Mouse (Mus musculus): Measurements from ENCODE around the gene Fam193a. TPM values are rescaled to one million over a fixed set of nuclear protein-coding genes. Genes with fewer than 3 reads are reported as not detected.
A peak's percentile ranks its signal among the peaks of the same experiment; 100 is the strongest.

The Fam193a gene
- polyA plus RNA-seq, 1 experiment from 2014 or later: 7.3 TPM

GRCm38 (mm10) chr5:34489418-34489787 is 119.7 kb downstream of the Fam193a start:
- ATAC-seq (replicated peaks; ENCODE audit: extremely low read depth, insufficient read depth, low FRiP score): no peak
- Histone ChIP-seq H3K36me3 (ENCODE audit: control insufficient read depth, insufficient read depth) (peaks cover 13% of the 10 kb centered on the region; the same call in 1 of the 2 replicates), H3K27me3 (ENCODE audit: control insufficient read depth, insufficient read depth, low read length) (no peaks in the 10 kb centered on the region), H3K9me3 (replicated peaks; ENCODE audit: control insufficient read depth, low read length) (no peaks in the 10 kb centered on the region), H3K9ac (ENCODE audit: low read length) (no peak overlapping the region), H3K4me2 (ENCODE audit: low read depth, low read length) (no peak overlapping the region), H3K27ac (ENCODE audit: low read length) (no peak overlapping the region), H3K4me1 (ENCODE audit: control insufficient read depth, insufficient read depth, low read length) (no peaks in the 10 kb centered on the region; the same call in 1 of the 2 replicates), H3K4me3 (ENCODE audit: low read length) (no peak overlapping the region)
- WGBS: 82% methylated on average over 3 of the region's 3 CpGs

DNA sequence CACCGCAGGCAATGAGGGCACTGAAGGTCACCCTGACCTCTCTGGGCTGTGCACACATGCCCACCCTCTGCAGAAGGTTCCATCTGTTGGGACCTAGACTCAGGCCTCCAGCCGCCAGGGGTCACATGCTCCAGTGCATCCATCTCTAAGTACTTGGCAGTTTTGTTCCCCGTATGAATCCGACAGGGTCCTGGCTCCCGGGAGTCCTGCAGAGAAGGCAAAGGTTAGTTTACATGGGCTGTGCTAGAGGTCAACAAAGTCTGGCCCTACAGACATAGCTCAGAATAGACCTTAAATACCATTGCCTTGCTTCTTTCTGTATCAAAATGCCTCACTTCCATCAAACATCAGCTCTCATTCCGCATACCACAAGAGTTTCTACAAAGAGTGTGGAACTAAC is 127.0 kb downstream of the Fam193a start:
- no peaks in the 10 kb centered on the region for H3K27me3 ChIP-seq (ENCODE audit: control insufficient read depth, insufficient read depth, low read length)
- no peak overlapping the region for H3K4me3 ChIP-seq (ENCODE audit: low read length)
- H3K4me2 ChIP-seq (ENCODE audit: low read depth, low read length): no peak overlapping the region
- no peak for ATAC-seq (replicated peaks; ENCODE audit: extremely low read depth, insufficient read depth, low FRiP score)
- no peak overlapping the region for H3K9ac ChIP-seq (ENCODE audit: low read length)
- no peaks in the 10 kb centered on the region for H3K4me1 ChIP-seq (ENCODE audit: control insufficient read depth, insufficient read depth, low read length)
- no peaks in the 10 kb centered on the region for H3K9me3 ChIP-seq (replicated peaks; ENCODE audit: control insufficient read depth, low read length)
- peaks cover 8% of the 10 kb centered on the region for H3K36me3 ChIP-seq (ENCODE audit: control insufficient read depth, insufficient read depth)
- no peak overlapping the region for H3K27ac ChIP-seq (ENCODE audit: low read length)
- 73% methylated on average over 6 of the region's 6 CpGs for WGBS

GRCm38 (mm10) chr5:34500886-34501285 is 131.2 kb downstream of the Fam193a start:
- H3K9me3 ChIP-seq (replicated peaks; ENCODE audit: control insufficient read depth, low read length): no peaks in the 10 kb centered on the region
- no peak overlapping the region for H3K4me3 ChIP-seq (ENCODE audit: low read length)
- peaks cover 11% of the 10 kb centered on the region for H3K36me3 ChIP-seq (ENCODE audit: control insufficient read depth, insufficient read depth)
- H3K27ac ChIP-seq (ENCODE audit: low read length): no peak overlapping the region
- no peak for ATAC-seq (replicated peaks; ENCODE audit: extremely low read depth, insufficient read depth, low FRiP score)
- H3K4me2 ChIP-seq (ENCODE audit: low read depth, low read length): no peak overlapping the region
- H3K9ac ChIP-seq (ENCODE audit: low read length): no peak overlapping the region
- H3K4me1 ChIP-seq (ENCODE audit: control insufficient read depth, insufficient read depth, low read length): no peaks in the 10 kb centered on the region
- H3K27me3 ChIP-seq (ENCODE audit: control insufficient read depth, insufficient read depth, low read length): no peaks in the 10 kb centered on the region
- 53% methylated on average over 5 of the region's 5 CpGs for WGBS

DNA sequence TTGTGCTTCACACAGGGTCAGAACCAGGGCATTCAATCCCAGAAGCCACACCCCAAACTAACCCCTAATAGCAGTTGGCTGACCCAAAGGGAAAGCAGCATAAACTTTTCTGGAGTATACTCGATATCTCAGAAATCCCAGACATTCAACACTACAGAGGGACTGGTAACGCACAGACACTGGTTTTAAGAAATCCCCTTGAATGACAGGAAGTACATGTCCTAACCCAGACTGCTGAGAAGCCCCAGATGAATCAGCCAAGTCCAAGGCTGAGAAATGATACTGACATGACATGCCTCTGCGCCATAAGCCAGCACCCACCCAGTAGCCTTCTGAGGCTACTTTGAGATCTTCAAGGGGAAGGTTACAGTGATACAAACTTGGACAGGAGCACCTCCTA is 131.9 kb downstream of the Fam193a start:
- Histone ChIP-seq H3K4me3 (ENCODE audit: low read length) (no peak overlapping the region), H3K27ac (ENCODE audit: low read length) (no peak overlapping the region), H3K36me3 (ENCODE audit: control insufficient read depth, insufficient read depth) (peaks cover 9% of the 10 kb centered on the region; the same call in 1 of the 2 replicates), H3K4me2 (ENCODE audit: low read depth, low read length) (no peak overlapping the region), H3K9ac (ENCODE audit: low read length) (no peak overlapping the region), H3K4me1 (ENCODE audit: control insufficient read depth, insufficient read depth, low read length) (no peaks in the 10 kb centered on the region), H3K9me3 (replicated peaks; ENCODE audit: control insufficient read depth, low read length) (no peaks in the 10 kb centered on the region), H3K27me3 (ENCODE audit: control insufficient read depth, insufficient read depth, low read length) (no peaks in the 10 kb centered on the region)
- WGBS: 70% methylated on average over 3 of the region's 3 CpGs
- no peak for ATAC-seq (replicated peaks; ENCODE audit: extremely low read depth, insufficient read depth, low FRiP score)

DNA sequence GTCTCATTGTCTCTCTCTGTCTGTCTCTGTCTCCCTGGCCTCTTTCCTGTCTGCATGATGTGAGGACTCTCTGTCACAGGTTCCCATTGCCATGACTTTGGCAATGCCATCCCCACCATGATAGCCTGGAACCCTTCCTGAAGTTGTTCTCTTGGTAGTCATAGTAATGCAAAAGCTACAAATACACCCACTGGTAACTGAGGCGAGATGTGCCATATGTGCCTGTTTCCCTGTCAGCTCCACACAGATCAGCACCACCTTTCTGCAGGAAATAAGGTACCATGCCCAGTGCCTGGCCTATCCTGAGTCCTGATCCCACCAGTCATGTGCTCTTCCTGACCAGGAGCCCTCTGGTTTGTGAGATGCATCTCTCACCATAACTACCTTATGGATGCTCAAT is 132.7 kb downstream of the Fam193a start:
- ATAC-seq (replicated peaks; ENCODE audit: extremely low read depth, insufficient read depth, low FRiP score): no peak
- H3K4me1 ChIP-seq (ENCODE audit: control insufficient read depth, insufficient read depth, low read length): no peaks in the 10 kb centered on the region
- no peaks in the 10 kb centered on the region for H3K9me3 ChIP-seq (replicated peaks; ENCODE audit: control insufficient read depth, low read length)
- 87% methylated on average over 1 of the region's 1 CpGs for WGBS
- peaks cover 9% of the 10 kb centered on the region; the same call in 1 of the 2 replicates for H3K36me3 ChIP-seq (ENCODE audit: control insufficient read depth, insufficient read depth)
- no peak overlapping the region for H3K4me2 ChIP-seq (ENCODE audit: low read depth, low read length)
- no peak overlapping the region for H3K27ac ChIP-seq (ENCODE audit: low read length)
- H3K27me3 ChIP-seq (ENCODE audit: control insufficient read depth, insufficient read depth, low read length): no peaks in the 10 kb centered on the region
- no peak overlapping the region for H3K4me3 ChIP-seq (ENCODE audit: low read length)
- no peak overlapping the region for H3K9ac ChIP-seq (ENCODE audit: low read length)

DNA sequence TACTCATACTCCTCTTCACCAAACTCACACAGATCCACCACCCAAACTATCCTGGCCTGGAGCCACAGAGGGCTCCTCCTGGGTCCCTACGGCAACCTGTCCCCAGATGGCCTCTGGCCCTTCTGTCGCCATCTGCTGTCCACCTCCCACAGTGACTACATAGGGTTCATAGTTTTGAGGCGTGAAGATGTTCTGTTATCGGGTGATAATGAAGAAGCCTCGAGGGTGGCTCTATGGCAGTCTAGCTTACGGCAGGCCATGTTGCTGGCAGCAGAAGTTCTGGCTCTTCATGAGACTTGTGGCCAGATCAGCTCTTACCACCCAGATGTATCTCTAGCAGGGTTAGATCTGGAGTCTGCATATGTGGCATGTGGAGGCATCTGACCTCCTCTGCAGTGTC is 133.1 kb downstream of the Fam193a start:
- no peak overlapping the region for H3K4me2 ChIP-seq (ENCODE audit: low read depth, low read length)
- no peak overlapping the region for H3K4me3 ChIP-seq (ENCODE audit: low read length)
- no peaks in the 10 kb centered on the region for H3K27me3 ChIP-seq (ENCODE audit: control insufficient read depth, insufficient read depth, low read length)
- no peaks in the 10 kb centered on the region for H3K9me3 ChIP-seq (replicated peaks; ENCODE audit: control insufficient read depth, low read length)
- no peak overlapping the region for H3K27ac ChIP-seq (ENCODE audit: low read length)
- WGBS: 64% methylated on average over 6 of the region's 6 CpGs
- H3K4me1 ChIP-seq (ENCODE audit: control insufficient read depth, insufficient read depth, low read length): no peaks in the 10 kb centered on the region
- peaks cover 9% of the 10 kb centered on the region; the same call in 1 of the 2 replicates for H3K36me3 ChIP-seq (ENCODE audit: control insufficient read depth, insufficient read depth)
- H3K9ac ChIP-seq (ENCODE audit: low read length): no peak overlapping the region
- ATAC-seq (replicated peaks; ENCODE audit: extremely low read depth, insufficient read depth, low FRiP score): no peak

- Histone ChIP-seq H3K27ac (ENCODE audit: low read length) (no peak overlapping the region), H3K9ac (ENCODE audit: low read length) (no peak overlapping the region), H3K4me1 (ENCODE audit: control insufficient read depth, insufficient read depth, low read length) (peaks cover 5% of the 10 kb centered on the region; the same call in 1 of the 2 replicates), H3K27me3 (ENCODE audit: control insufficient read depth, insufficient read depth, low read length) (no peaks in the 10 kb centered on the region), H3K4me3 (ENCODE audit: low read length) (no peak overlapping the region), H3K9me3 (replicated peaks; ENCODE audit: control insufficient read depth, low read length) (no peaks in the 10 kb centered on the region), H3K36me3 (ENCODE audit: control insufficient read depth, insufficient read depth) (no peaks in the 10 kb centered on the region), H3K4me2 (ENCODE audit: low read depth, low read length) (no peak overlapping the region)
- WGBS: 92% methylated on average over 3 of the region's 3 CpGs
- ATAC-seq (replicated peaks; ENCODE audit: extremely low read depth, insufficient read depth, low FRiP score): no peak
Observed at GRCm38 (mm10) chr5:34512486-34512885, 142.8 kb downstream of the Fam193a start.

- ATAC-seq (replicated peaks; ENCODE audit: extremely low read depth, insufficient read depth, low FRiP score): peak; percentile 99
- H3K27ac ChIP-seq (ENCODE audit: low read length): peak within 1 kb of the TSS; percentile 62
- no peaks in the 10 kb centered on the region for H3K36me3 ChIP-seq (ENCODE audit: control insufficient read depth, insufficient read depth)
- peak within 1 kb of the TSS; percentile 94 for H3K9ac ChIP-seq (ENCODE audit: low read length)
- H3K9me3 ChIP-seq (replicated peaks; ENCODE audit: control insufficient read depth, low read length): no peaks in the 10 kb centered on the region
- under 1% methylated on average over 64 of the region's 64 CpGs for WGBS
- peak within 1 kb of the TSS; percentile 97 for H3K4me2 ChIP-seq (ENCODE audit: low read depth, low read length)
- H3K27me3 ChIP-seq (ENCODE audit: control insufficient read depth, insufficient read depth, low read length): no peaks in the 10 kb centered on the region
- peaks cover 5% of the 10 kb centered on the region; the same call in 1 of the 2 replicates for H3K4me1 ChIP-seq (ENCODE audit: control insufficient read depth, insufficient read depth, low read length)
- peak within 1 kb of the TSS; percentile 88 for H3K4me3 ChIP-seq (ENCODE audit: low read length)
Observed at GRCm38 (mm10) chr5:34513466-34514217, 143.9 kb downstream of the Fam193a start, which contains the start of gene Tnip2. Gene Tnip2 (minus strand): TSS chr5:34513991.

- Histone ChIP-seq H3K27me3 (ENCODE audit: control insufficient read depth, insufficient read depth, low read length) (no peaks in the 10 kb centered on the region), H3K4me3 (ENCODE audit: low read length) (peak overlapping the region; percentile 88), H3K9ac (ENCODE audit: low read length) (peak overlapping the region; percentile 68), H3K4me1 (ENCODE audit: control insufficient read depth, insufficient read depth, low read length) (peaks cover 5% of the 10 kb centered on the region; the same call in 1 of the 2 replicates), H3K4me2 (ENCODE audit: low read depth, low read length) (peak overlapping the region; percentile 97), H3K36me3 (ENCODE audit: control insufficient read depth, insufficient read depth) (no peaks in the 10 kb centered on the region), H3K27ac (ENCODE audit: low read length) (peak overlapping the region; percentile 51), H3K9me3 (replicated peaks; ENCODE audit: control insufficient read depth, low read length) (no peaks in the 10 kb centered on the region)
- 17% methylated on average over 7 of the region's 7 CpGs for WGBS
- peak; percentile 16 for ATAC-seq (replicated peaks; ENCODE audit: extremely low read depth, insufficient read depth, low FRiP score)
Observed at GRCm38 (mm10) chr5:34514218-34514566, 144.5 kb downstream of the Fam193a start.

Data from heart, embryonic 16.5 days (tissue).